Mouse (Mus musculus): Measurements from ENCODE around the gene Vmn2r94.

The Vmn2r94 gene

DNA sequence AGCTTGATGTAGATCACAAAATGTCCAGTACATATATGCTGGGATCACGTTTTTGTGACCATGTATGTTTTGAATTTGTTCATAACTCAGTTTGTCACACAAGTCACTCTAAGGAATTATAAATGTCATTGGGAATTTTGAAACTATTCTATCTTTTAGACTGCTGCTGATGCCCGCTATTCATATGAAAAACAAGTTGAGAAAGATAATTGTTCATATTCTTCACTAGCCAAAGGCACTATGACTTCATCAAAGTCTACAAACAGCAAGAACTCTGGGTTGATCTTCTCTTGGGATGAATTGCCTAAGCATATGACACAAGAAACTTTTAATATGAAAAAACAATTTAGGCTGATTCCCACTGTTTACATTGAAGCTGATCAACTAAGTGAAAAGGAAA is at the start of gene Vmn2r94:
Vmn2r94 (minus strand) TSS at position 101 of the 400 bp plus-strand sequence.
- no peak for DNase-seq (ENCODE audit: low read depth, low spot score)

DNA sequence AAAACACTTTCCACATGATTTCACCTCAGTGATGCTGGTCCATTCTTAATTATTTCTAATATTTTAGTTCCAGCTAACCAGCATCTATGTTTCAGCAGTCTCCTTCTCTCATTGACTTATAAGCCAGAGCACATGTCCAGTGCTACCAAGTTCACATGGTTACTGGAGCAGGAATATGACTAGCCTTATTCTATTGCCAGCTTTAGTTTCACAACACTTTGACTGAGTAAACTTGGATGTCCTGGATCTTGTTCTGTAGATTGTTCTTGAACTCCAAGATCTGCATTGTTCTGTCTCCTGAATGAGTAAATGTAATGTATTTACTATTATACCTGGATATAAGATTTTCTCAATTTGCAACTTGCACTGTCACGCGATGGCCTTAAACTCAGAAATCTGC is 45.5 kb upstream of the Vmn2r94 start:
- DNase-seq (ENCODE audit: low read depth, low spot score): no peak

DNA sequence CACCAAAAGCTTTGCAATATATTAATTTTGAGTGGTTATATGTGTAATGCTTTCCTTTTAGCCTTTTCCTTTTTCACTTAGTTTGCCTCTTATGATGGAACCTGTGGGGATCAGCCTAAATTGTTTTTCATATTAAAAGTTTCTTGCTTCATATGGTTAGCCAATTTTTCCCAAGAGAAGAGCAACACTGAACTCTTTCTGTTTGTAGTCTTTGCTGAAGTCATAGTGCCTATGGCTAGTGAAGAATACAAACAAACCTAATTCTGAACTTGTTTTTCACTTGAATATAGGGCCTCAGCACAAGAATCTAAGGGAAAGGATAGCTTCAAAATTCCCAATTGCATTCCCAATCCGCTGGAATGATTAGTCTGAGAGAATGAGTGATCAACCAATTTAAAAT is 20.2 kb upstream of the Vmn2r94 start, which contains the start of gene Vmn2r93:
Vmn2r93 (plus strand) TSS at position 301 of the 400 bp plus-strand sequence.
- DNase-seq (ENCODE audit: low read depth, low spot score): no peak

DNA sequence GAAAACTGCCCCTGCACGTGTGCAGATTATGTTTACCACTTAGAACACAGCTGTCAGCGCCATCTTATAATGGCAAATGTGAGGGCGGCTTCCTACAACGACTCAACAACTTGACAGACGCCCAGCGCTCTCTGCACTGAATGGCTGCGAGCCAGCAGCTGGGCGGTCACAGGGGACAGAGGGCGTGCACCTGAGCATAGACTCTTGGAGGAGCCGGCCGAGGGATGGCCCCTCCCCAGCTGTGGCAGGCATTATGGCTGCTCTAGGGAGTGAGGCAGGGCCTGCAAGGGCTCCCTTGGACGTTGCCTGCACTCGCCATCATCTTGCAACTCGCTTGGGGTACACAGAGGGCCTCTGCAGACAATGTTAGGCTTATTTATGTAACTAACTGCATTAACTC is 40.6 kb downstream of the Vmn2r94 start:
- no peak for DNase-seq (ENCODE audit: low read depth, low spot score)

DNA sequence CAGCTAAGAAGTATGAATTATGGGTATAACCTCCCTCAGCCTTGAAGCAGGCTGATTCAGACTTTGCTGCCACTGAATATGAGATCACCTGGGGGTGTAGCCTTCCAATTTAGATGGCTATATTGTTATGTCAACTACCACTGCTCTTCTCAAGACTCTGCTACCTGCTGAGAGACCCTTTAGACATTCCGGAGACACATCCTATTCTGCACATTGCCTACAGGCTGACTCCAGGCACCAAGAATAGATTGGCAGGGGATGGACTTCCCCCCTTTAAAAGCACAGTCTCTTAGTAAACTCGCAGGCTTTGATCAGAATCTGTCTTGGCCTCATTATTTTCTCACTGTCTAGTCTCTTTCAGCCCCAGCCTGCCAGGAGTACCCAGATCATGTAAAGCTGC is 45.6 kb downstream of the Vmn2r94 start:
- no peak for DNase-seq (ENCODE audit: low read depth, low spot score)

DNA sequence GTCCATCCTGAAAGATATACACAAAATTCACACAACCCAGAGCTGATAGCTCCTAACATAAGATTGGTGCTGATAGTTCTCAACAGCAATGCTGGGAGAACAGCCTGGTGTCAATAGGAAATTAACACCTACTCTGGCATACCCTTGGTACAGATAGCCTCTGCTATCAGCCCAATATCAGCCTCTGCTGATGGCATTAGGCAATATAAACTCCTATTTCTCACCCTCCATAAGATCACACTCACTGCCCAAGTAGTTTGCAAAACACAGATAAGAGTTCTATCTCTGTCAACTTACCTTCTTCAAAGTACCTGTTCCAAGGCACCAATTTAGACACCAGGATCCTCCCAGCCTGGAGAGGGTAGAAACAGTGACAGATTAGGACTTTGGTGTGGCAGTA is 56.3 kb downstream of the Vmn2r94 start:
- DNase-seq (ENCODE audit: low read depth, low spot score): no peak

Measured in A20 (cell line).